Mouse (Mus musculus) brain, embryonic 14.5 days (tissue): ENCODE measurements at regions not wholly inside any gene's neighbourhood (a gene's known extent, or its start where the extent isn't known, plus 50 kb on each side); places are given as distances from the start of the nearest gene placed in this dataset.

Source experiments
- CTCF ChIP-seq: fragments of 200-500 bp; IDR thresholded peaks from 2 replicates; pipeline ENCODE4 v1.5.1; 2012; ENCODE audit warnings: inconsistent platforms, mild to moderate bottlenecking, moderate library complexity, borderline replicate concordance; ENCODE audit not compliant: insufficient read depth, insufficient read length; ENCODE audit errors: extremely low read depth
- POLR2A ChIP-seq: fragments of 200-500 bp; IDR thresholded peaks from 2 replicates; pipeline ENCODE4 v1.6.1; 2012; ENCODE audit warnings: mild to moderate bottlenecking, inconsistent platforms, borderline replicate concordance; ENCODE audit not compliant: poor library complexity, insufficient read depth, insufficient read length, severe bottlenecking; ENCODE audit errors: extremely low read depth

DNA sequence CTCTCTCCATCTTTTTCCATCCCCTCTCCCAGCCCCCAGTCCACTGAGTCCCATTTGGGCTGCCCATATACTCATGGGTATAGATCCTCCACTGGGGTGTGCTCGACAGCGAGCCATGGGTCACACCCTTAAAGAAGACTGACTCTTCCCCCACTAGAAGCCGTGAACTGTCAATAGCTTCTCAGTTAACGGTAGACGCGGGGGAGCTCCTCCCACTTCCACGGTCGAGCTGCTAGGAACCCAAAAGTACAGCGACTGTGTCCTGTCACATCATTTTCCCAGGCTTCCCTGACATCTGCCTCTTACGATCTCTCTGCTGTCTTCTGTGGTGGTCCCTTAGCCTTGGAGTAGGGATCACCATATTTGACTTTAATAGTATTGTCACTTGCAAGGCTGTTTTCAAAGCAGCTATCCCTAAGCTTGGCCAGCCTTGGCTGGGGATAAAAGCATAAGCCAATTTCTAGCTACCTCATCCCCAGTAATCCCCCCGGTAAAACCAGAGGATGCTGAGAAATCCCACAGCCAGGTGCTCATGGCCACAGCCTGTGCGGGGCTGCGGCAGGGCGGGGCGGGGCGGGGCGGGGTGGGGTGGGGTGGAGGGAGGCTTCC, 211.2 kb upstream of the Amigo2 start:
- TF ChIP-seq CTCF (no peak), POLR2A (no peak)
